Mouse (Mus musculus): ENCODE measurements around the gene Gm19345. TPM values are rescaled to one million over a fixed set of nuclear protein-coding genes. Genes with fewer than 3 reads are reported as not detected.
A peak's percentile ranks its signal among the peaks of the same experiment; 100 is the strongest.

The Gm19345 gene
- polyA plus RNA-seq, 1 experiment from 2014 or later = 1.1 TPM

DNA sequence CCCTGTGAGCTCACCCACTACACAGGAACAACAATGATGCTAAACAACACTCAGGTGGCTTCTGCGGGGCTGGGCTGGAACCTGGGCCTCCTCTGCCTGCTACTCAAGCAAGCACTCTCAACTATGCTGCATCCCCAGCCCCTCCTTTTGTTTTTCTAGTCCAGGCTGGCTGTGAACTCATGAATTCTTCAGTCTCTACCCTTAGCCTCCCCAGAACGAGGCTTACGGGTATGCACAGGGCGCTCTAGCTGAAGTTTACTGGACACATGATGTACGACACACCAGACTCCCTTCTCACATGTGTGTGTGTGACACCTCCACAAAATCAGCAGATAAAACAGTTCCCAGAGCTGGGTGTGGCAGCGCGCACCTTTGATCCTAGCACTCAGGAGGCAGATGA lies 32.9 kb upstream of the Gm19345 start:
- 88% methylated on average over 7 of the region's 7 CpGs for WGBS
- ATAC-seq (ENCODE audit: low FRiP score) = no peak
- H3K4me2 ChIP-seq (replicated peaks) = no peak overlapping the region
- no peak overlapping the region for H3K9ac ChIP-seq
- H3K27ac ChIP-seq = no peak overlapping the region
- H3K4me1 ChIP-seq = peaks cover 30% of the 10 kb centered on the region
- peaks cover 79% of the 10 kb centered on the region for H3K27me3 ChIP-seq
- H3K4me3 ChIP-seq = no peak overlapping the region
- no peaks in the 10 kb centered on the region for H3K36me3 ChIP-seq
- H3K9me3 ChIP-seq (replicated peaks) = 0 out of 2 replicates have a peak, but pooled peaks cover 4% of the 10 kb centered on the region

DNA sequence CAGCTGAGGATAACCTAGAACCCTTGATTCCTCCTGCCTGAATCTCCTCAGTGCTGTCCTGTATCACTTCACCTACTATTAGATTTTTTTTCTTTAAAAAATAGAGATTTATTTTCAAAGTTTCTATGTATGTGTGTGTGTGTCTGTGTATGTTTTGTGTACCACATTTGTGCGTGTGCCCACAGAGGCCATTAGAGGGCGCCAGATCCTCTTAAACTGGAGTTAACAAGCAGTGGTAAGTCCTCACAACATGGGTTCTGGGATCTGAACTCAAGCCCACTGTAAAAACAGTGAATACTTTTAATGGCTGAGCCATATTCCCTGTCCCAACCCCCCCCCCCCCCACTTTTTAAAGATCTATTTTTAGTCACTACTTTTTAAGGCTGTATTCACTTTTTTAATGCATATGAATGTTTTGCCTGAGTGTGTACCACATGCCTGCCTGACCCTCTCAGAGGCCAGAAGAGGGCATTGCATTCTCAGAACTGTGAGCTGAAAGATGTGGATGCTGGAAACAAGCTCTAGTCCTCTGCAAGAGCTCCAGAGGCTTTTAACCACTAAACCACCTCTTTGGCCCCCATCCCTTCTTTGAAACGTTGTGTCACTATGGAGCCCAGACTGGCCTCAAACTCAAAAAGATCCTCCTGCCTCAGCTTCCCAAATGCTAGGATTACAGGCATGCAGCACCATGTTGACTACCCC lies 31.3 kb upstream of the Gm19345 start:
- no peak overlapping the region for H3K27ac ChIP-seq
- H3K36me3 ChIP-seq = no peaks in the 10 kb centered on the region
- ATAC-seq (ENCODE audit: low FRiP score) = no peak
- no peak overlapping the region for H3K9ac ChIP-seq
- WGBS = 72% methylated on average over 3 of the region's 3 CpGs
- H3K4me3 ChIP-seq = no peak overlapping the region
- peaks cover 77% of the 10 kb centered on the region for H3K27me3 ChIP-seq
- H3K4me2 ChIP-seq (replicated peaks) = no peak overlapping the region
- peaks cover 30% of the 10 kb centered on the region for H3K4me1 ChIP-seq
- H3K9me3 ChIP-seq (replicated peaks) = 0 out of 2 replicates have a peak, but pooled peaks cover 1% of the 10 kb centered on the region

DNA sequence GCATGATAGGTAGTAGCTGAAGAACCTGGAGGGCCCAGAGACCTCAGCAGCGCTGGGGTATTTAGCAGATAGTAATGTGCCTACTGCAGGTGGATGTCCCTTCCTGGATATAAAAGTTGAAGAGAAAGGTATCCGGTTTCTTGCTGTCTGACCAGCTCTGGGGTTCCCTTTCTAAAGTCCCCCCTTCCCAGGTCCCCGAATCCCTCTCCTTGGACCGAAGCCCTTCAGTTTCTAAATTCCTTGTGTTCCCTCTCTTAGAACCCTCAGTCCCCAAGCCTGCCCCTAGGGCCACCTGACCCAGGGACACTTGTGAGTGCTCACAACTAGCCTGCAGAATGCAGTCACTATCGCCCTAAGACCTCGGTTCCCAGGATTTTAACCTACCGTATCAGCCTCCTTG lies 30.2 kb upstream of the Gm19345 start:
- no peaks in the 10 kb centered on the region for H3K9me3 ChIP-seq (replicated peaks)
- ATAC-seq (ENCODE audit: low FRiP score) = no peak
- 57% methylated on average over 7 of the region's 7 CpGs for WGBS
- peaks cover 20% of the 10 kb centered on the region for H3K4me1 ChIP-seq
- no peaks in the 10 kb centered on the region for H3K36me3 ChIP-seq
- no peak overlapping the region for H3K4me2 ChIP-seq (replicated peaks)
- no peak overlapping the region for H3K9ac ChIP-seq
- H3K27me3 ChIP-seq = peaks cover 77% of the 10 kb centered on the region
- H3K27ac ChIP-seq = no peak overlapping the region
- H3K4me3 ChIP-seq = no peak overlapping the region

DNA sequence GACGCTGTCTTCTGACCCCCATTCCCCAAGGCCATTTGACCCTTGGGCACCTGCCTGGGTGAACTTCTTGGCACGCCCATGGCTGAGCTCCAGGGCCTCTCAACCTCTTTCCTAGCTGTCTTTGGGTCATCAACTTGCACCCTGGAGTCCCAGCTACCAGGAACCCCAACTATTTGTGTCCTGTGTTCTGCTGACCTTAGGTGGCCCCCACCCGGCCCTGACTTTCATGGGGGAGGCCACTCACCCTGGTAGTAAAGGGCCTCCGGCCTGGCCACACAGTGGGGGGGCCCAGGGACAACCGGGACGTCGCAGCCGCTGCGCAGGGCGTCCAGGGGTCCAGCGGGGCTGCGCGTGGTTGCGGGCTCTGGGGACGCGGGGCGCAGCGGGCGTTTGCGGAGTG lies 29.6 kb upstream of the Gm19345 start:
- Histone ChIP-seq H3K4me3 (peak overlapping the region; percentile 32), H3K36me3 (no peaks in the 10 kb centered on the region), H3K9me3 (replicated peaks) (no peaks in the 10 kb centered on the region), H3K4me1 (peaks cover 17% of the 10 kb centered on the region), H3K27me3 (peaks cover 76% of the 10 kb centered on the region), H3K27ac (no peak overlapping the region), H3K4me2 (replicated peaks) (peak overlapping the region; percentile 56), H3K9ac (peak overlapping the region; percentile 56)
- ATAC-seq (ENCODE audit: low FRiP score) = no peak
- WGBS = 4% methylated on average over 20 of the region's 20 CpGs

DNA sequence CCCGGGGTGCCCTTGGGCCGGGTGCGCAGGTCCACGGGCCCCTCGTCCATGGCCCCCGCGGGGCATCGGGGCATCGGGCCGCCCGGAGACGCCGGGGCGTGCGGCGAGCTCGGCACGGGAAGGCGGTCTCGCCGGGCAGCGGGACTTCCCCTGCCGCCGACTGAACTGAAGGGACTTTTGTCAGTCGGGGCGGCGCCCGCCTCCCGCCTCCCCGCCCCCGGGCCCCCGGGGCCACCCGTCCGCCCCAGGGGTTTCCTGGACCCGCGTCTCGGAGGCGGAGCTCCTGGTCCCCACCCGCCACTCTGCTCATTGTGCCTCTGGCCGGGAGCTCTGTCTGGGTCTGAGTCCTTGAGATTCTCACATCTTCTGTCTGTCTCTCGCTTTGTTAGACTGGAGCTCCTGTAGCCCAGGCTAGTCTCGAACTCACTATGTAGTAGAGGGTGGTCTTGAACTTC lies 29.2 kb upstream of the Gm19345 start, which contains the start of gene Bcl3:
TSS of gene Bcl3 (minus strand) at position 167 of the 455 bp plus-strand sequence.
- 2% methylated on average over 41 of the region's 42 CpGs for WGBS
- H3K9ac ChIP-seq = peak within 1 kb of the TSS; percentile 56
- peaks cover 13% of the 10 kb centered on the region for H3K4me1 ChIP-seq
- H3K27me3 ChIP-seq = peaks cover 71% of the 10 kb centered on the region
- peak within 1 kb of the TSS; percentile 32 for H3K4me3 ChIP-seq
- H3K4me2 ChIP-seq (replicated peaks) = peak within 1 kb of the TSS; percentile 56
- ATAC-seq (ENCODE audit: low FRiP score) = no peak
- no peaks in the 10 kb centered on the region for H3K9me3 ChIP-seq (replicated peaks)
- H3K36me3 ChIP-seq = no peaks in the 10 kb centered on the region
- no peak within 1 kb of the TSS for H3K27ac ChIP-seq

DNA sequence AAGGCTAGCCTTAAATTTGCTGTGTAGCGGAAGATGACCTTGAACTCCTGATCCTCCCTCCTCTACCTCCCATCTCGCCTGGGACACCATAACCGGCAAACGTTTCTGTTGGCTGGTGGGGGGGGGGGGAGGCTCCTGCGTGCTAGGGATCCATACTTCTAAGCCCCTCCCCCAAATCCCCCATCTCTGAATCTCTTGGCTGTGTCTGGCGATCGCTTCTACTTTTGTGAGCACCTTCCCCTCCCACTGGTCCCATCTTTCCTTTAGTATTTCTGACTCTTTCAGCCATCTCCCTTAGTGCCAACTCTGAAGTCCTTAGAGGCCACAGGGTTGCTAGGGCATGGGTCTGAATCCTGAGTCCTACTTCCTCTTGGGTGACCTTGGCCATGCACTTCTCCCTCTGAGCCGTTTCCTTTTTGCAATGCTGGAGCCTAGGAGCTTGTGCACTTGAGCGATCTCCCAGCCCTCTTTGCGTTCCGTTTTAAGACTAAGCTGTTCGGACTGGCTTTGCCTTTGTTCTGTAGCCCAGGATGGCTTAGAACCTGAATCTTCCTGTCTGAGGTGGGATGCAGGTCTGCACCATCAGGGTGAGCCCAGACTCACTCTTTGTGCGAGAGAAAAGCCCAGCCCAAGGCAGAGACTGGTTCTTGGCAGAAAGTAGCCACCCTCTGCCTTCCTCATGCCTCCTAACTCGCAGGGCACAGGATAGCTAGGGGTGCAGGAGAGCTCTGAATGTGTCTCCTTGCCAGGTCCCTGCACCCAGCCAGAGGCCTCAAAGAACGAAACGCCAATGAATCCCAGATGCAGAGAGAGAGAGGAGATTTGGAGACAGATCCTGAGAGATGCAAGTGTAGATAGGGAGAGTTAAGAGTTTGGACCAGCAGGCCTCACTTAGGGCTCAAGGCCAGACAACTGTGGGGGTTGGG lies 28.3 kb upstream of the Gm19345 start:
- WGBS = 19% methylated on average over 16 of the region's 16 CpGs
- Histone ChIP-seq H3K4me1 (peaks cover 7% of the 10 kb centered on the region), H3K27me3 (peaks cover 70% of the 10 kb centered on the region), H3K9me3 (replicated peaks) (no peaks in the 10 kb centered on the region), H3K36me3 (no peaks in the 10 kb centered on the region), H3K4me3 (no peak overlapping the region), H3K9ac (no peak overlapping the region), H3K27ac (no peak overlapping the region), H3K4me2 (replicated peaks) (peak overlapping the region; percentile 30; the same call in 1 of the 2 replicates)
- ATAC-seq (ENCODE audit: low FRiP score) = no peak

DNA sequence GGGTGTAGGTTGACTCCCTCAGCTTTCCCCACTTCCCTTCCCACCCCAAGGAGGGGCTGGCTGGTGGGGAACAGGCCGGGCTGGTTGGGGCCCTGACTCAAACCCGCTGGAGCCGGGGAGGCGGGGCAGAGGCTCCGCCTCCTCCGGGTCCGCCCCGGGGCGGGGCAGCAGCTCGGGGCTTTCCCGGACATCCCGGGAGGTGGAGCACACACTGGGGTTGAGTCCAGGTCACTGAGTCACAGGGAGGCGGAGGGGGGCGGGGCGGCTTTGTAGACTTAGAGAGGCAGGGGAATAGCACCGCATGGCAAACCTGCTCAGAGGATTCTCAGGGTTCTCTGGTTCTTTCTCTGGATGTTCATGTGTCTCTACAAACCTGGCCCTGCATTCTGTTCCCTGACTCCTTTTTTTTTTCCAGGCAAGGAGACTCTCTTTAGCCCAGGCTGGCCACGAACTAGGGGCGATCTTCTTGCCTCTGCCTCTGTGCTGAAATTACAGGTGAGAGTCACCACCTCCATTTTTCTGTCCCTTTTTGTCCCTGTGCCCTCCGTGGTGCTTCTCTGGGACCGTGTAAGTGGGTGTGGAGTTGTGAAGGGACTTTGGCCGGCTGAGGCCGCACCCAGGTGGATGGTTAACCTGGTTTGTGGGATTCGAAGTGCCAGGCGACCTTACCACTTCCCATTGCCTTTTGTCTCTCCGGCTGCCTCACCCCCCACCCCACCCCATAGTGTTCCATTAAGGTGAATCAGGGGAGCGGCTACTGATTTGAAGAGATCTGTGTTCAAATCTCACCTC lies 27.4 kb upstream of the Gm19345 start:
- Histone ChIP-seq H3K9ac (no peak overlapping the region), H3K4me1 (peaks cover 7% of the 10 kb centered on the region), H3K36me3 (no peaks in the 10 kb centered on the region), H3K4me2 (replicated peaks) (peak overlapping the region; percentile 30), H3K27ac (no peak overlapping the region), H3K9me3 (replicated peaks) (no peaks in the 10 kb centered on the region), H3K4me3 (no peak overlapping the region), H3K27me3 (peaks cover 61% of the 10 kb centered on the region)
- ATAC-seq (ENCODE audit: low FRiP score) = no peak
- 29% methylated on average over 25 of the region's 26 CpGs for WGBS

DNA sequence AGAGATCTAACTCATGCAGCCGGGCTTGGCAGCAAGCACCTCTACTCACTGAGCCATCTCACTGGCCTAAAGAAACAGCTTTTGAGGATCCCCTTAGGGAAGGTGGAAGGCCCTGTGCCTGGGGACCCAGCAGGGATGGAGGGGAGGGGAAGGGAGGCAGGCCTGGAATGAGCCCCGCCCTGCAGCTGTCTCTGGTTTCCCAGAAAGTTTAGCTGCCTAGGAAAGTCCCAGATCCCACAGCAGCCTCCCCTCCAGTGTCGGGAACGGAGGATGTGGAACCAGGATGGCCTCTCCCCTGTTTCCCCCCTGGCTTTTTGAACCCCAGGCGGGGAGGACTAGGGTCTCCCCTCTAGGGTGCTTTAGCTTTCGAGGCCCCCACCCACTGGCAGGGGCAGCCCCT lies 25.0 kb upstream of the Gm19345 start:
- no peak overlapping the region for H3K9ac ChIP-seq
- ATAC-seq (ENCODE audit: low FRiP score) = no peak
- no peak overlapping the region for H3K4me3 ChIP-seq
- no peak overlapping the region for H3K27ac ChIP-seq
- peaks cover 41% of the 10 kb centered on the region for H3K27me3 ChIP-seq
- peaks cover 10% of the 10 kb centered on the region for H3K4me1 ChIP-seq
- H3K36me3 ChIP-seq = no peaks in the 10 kb centered on the region
- H3K9me3 ChIP-seq (replicated peaks) = no peaks in the 10 kb centered on the region
- 43% methylated on average over 6 of the region's 6 CpGs for WGBS
- H3K4me2 ChIP-seq (replicated peaks) = no peak overlapping the region

DNA sequence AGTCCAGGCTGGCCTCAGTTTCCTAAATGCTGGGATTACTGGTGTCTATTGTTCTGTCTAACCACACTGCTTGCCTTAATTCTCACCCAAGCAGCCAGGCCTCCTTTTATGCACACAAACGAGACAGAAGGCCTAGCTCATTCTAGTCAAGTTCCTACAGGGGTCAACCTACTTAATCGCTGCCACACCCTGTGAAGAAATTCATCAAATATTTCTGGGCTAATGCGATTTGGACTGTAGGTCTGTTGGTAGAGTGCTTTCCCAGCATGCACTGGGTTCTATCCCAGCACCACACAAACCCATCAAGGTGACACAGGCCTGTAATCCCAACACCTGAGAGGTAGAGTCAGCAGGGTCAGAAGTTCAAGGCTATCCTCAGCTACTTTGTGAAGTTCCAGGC lies 22.1 kb upstream of the Gm19345 start:
- H3K9me3 ChIP-seq (replicated peaks) = no peaks in the 10 kb centered on the region
- no peaks in the 10 kb centered on the region for H3K36me3 ChIP-seq
- peaks cover 12% of the 10 kb centered on the region for H3K27me3 ChIP-seq
- 87% methylated on average over 3 of the region's 3 CpGs for WGBS
- no peak overlapping the region for H3K4me2 ChIP-seq (replicated peaks)
- H3K9ac ChIP-seq = no peak overlapping the region
- no peak overlapping the region for H3K27ac ChIP-seq
- H3K4me3 ChIP-seq = no peak overlapping the region
- no peak for ATAC-seq (ENCODE audit: low FRiP score)
- 0 out of 2 replicates have a peak, but pooled peaks cover 3% of the 10 kb centered on the region for H3K4me1 ChIP-seq

DNA sequence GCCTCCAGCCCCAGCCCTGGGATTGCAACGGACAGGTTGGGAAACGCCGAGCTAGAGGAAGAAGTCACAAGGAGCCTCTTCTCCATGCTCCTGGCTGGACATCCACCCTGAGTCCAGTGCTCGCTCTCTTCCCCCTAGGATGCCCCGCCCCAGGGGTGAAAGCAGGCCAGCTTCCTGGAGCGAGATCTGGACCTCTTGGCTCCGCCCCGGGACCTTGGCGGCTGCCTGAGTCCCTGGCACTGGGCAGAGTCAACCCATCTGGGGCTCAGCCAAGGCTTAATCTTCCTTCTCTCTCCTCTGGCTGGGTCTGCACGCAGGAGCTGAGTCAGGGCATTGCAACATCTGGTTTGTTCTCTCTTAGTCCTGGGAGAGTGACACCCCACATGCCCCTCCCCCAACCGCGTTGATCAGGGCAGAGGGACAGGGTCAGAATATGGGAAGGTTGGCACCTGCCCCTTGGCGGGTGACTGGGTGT lies 21.1 kb upstream of the Gm19345 start:
- no peaks in the 10 kb centered on the region for H3K36me3 ChIP-seq
- no peak for ATAC-seq (ENCODE audit: low FRiP score)
- H3K27ac ChIP-seq = no peak overlapping the region
- no peak overlapping the region for H3K4me2 ChIP-seq (replicated peaks)
- H3K4me1 ChIP-seq = 0 out of 2 replicates have a peak, but pooled peaks cover 3% of the 10 kb centered on the region
- H3K4me3 ChIP-seq = no peak overlapping the region
- H3K27me3 ChIP-seq = peaks cover 9% of the 10 kb centered on the region; the same call in 1 of the 2 replicates
- WGBS = 39% methylated on average over 13 of the region's 13 CpGs
- H3K9ac ChIP-seq = no peak overlapping the region
- no peaks in the 10 kb centered on the region for H3K9me3 ChIP-seq (replicated peaks)

DNA sequence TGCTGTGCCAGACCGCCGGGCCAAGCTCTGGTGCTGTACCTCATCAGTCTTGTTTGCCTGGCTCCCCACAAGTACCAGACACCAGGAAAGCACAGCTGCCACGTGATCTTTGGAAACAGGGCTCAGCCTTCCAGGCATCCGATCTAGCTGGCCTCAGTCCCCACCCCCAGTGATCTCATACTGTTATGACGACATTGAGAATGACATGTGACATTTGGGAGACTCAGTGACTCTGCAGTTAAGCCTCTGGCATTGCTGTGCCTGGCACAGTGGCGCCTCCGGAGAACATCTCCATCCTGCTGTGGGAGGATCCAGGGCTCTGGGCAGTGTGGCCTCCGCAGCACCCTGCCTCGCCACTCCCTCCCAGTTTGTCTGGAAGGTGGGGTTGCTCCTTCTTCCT lies 20.0 kb upstream of the Gm19345 start:
- H3K9ac ChIP-seq = no peak overlapping the region
- H3K27me3 ChIP-seq = peaks cover 2% of the 10 kb centered on the region; the same call in 1 of the 2 replicates
- no peak overlapping the region for H3K4me3 ChIP-seq
- H3K36me3 ChIP-seq = no peaks in the 10 kb centered on the region
- 66% methylated on average over 9 of the region's 9 CpGs for WGBS
- H3K9me3 ChIP-seq (replicated peaks) = no peaks in the 10 kb centered on the region
- ATAC-seq (ENCODE audit: low FRiP score) = 0 out of 2 replicates have a peak, but pooled peaks have one; percentile 32
- H3K4me1 ChIP-seq = 0 out of 2 replicates have a peak, but pooled peaks cover 3% of the 10 kb centered on the region
- no peak overlapping the region for H3K27ac ChIP-seq
- no peak overlapping the region for H3K4me2 ChIP-seq (replicated peaks)

Measured in hindbrain, embryonic 12.5 days (tissue).